Mouse (Mus musculus) embryonic facial prominence, embryonic 15.5 days (tissue): ENCODE data around the gene Enpp1. TPM values are rescaled to one million over a fixed set of nuclear protein-coding genes. Genes with fewer than 3 reads are reported as not detected.
"Not testable (repeated sequence)": the region's sequence is repeated elsewhere in the genome, so short reads cannot be mapped to it uniquely, and the experiment has no call there.

Experiments
- ATAC-seq: fragments of 200-750 bp; cut with Nextera tagmentation; 2 replicates; pipeline ENCODE4 v1.8.0; 2017; ENCODE audit warnings: low read depth, moderate TSS enrichment; ENCODE audit not compliant: insufficient number of reproducible peaks, low FRiP score, low TSS enrichment
- H3K27ac ChIP-seq: fragments of 300-500 bp; sonication (generic); replicated peaks from 2 replicates; pipeline ENCODE4 v1.5.1; 2015; ENCODE audit warnings: mild to moderate bottlenecking, inconsistent platforms
- H3K27me3 ChIP-seq: fragments of 300-500 bp; sonication (generic); 2 replicates; pipeline ENCODE4 v1.6.1; 2015; ENCODE audit warnings: inconsistent platforms
- H3K36me3 ChIP-seq: fragments of 300-500 bp; sonication (generic); 2 replicates; pipeline ENCODE4 v1.6.1; 2015; ENCODE audit warnings: mild to moderate bottlenecking, inconsistent platforms
- H3K4me1 ChIP-seq: fragments of 300-500 bp; sonication (generic); 2 replicates; pipeline ENCODE4 v1.6.1; 2015; ENCODE audit warnings: inconsistent platforms
- H3K4me2 ChIP-seq: fragments of 300-500 bp; sonication (generic); replicated peaks from 2 replicates; pipeline ENCODE4 v1.6.1; 2015; ENCODE audit warnings: mild to moderate bottlenecking, inconsistent platforms
- H3K4me3 ChIP-seq: fragments of 300-500 bp; sonication (generic); replicated peaks from 2 replicates; pipeline ENCODE4 v1.5.1; 2015; ENCODE audit warnings: mild to moderate bottlenecking, inconsistent platforms
- H3K9ac ChIP-seq: fragments of 300-500 bp; sonication (generic); 2 replicates; pipeline ENCODE4 v1.6.1; 2015; ENCODE audit warnings: inconsistent platforms
- H3K9me3 ChIP-seq: fragments of 300-500 bp; sonication (generic); replicated peaks from 2 replicates; pipeline ENCODE4 v1.6.1; 2016; ENCODE audit warnings: inconsistent platforms
- WGBS: fragments of 180-500 bp; shearing (Covaris S2); methylation state at CpG from one replicate; pipeline ENCODE4 v1.1.7; 2015; 5-methylcytosine and 5-hydroxymethylcytosine counted together
- polyA plus RNA-seq: library from polyadenylated mRNA; unstranded; fragments of >200 nt; fragmentation: Nextera tagmentation; extraction: Ambion mirVana; gene quantifications from 2 replicates; pipeline ENCODE4 v1.2.1, GENCODE M21; 2015

The Enpp1 gene
- polyA plus RNA-seq, 1 experiment from 2014 or later: 7.5 TPM

DNA sequence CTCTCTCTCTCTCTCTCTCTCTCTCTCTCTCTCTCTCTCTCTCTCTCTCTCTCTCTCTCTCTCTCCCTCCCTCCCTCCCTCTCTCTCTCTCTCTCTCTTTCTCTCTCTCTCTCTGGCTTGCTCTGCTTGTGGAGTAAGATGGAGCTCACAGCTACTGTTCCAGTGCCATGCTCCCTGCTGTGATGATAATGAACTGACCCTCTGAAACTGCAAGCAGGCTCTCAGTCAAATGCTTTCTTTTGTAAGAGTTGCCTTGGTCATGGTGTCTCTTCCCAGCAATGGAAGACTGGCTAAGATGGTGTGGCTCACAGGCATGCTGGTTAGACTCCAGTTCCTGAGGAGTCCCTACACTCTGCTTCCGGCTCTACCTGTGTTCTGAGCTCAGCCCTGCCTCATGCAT lies 95.4 kb downstream of the Enpp1 start:
- not testable (repeated sequence) for H3K9me3 ChIP-seq, H3K36me3 ChIP-seq, H3K4me3 ChIP-seq, H3K4me2 ChIP-seq, H3K9ac ChIP-seq, H3K4me1 ChIP-seq, H3K27ac ChIP-seq, ATAC-seq, H3K27me3 ChIP-seq
- WGBS: 91% methylated on average over 1 of the region's 1 CpGs

DNA sequence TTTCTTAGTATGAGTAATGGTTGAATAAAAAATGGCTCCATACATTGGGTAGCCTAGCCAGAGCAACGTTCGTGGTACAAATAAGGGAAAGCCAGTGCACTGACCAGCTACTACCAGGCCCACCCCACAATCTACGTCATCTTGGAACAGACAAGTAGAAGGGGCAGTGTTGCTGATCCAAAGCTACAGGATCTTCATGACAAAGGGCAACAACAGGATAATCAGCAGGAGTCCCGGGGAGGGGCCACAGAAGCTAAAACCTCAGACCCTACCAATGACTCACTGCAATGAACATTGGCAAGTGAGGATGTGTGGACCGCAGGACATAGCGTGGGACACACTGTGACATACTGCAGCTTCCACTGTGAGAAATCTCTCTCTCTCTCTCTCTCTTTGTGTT lies 96.2 kb downstream of the Enpp1 start:
- Histone ChIP-seq H3K4me3 (no peak overlapping the region), H3K36me3 (no peaks in the 10 kb centered on the region), H3K9me3 (no peaks in the 10 kb centered on the region), H3K4me2 (no peak overlapping the region), H3K9ac (no peak overlapping the region), H3K4me1 (no peaks in the 10 kb centered on the region), H3K27me3 (no peaks in the 10 kb centered on the region), H3K27ac (no peak overlapping the region)
- WGBS: 86% methylated on average over 6 of the region's 6 CpGs
- no peak for ATAC-seq

DNA sequence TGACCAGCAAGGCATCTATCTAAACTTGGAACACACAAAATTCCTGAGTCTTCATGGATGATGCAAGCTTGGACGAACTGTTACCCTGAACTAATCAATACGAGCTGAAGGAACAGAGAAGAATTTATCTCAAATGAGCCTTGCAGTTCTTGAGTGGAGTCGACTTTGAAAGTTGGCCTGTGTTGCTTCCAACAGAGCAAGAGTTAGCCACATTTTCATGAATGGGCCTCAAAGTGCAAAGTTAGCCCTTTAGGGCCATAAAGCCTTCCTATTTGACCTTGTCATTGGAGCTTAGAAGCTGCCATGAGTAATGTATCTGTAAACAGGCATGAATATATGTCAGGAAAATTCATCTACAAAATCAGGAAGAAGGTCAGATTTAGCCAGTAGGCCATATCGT lies 97.2 kb downstream of the Enpp1 start:
- ATAC-seq: no peak
- Histone ChIP-seq H3K27me3 (no peaks in the 10 kb centered on the region), H3K4me2 (no peak overlapping the region), H3K36me3 (no peaks in the 10 kb centered on the region), H3K9me3 (no peaks in the 10 kb centered on the region), H3K9ac (no peak overlapping the region), H3K4me1 (no peaks in the 10 kb centered on the region), H3K27ac (no peak overlapping the region), H3K4me3 (no peak overlapping the region)
- WGBS: 87% methylated on average over 4 of the region's 4 CpGs

DNA sequence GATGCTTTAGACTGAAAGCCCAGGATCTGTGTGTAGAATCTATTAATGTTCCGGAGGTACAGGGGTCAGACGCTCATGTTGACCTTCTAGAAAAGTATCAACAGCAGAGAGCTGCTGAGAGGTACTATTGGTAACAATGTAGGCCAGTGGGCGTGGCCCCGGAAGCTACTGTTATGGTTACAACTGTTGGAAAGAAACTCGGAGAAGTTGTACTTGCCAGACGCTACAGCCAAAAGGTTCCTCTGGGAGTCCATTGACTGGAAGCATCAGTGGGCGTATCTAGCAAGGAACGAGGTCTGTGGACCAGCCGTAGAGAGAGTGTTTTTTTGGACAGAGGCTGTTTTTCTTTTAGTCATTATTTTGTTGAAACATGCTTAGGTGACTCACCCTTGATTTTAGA lies 102.2 kb downstream of the Enpp1 start:
- no peaks in the 10 kb centered on the region for H3K9me3 ChIP-seq
- 77% methylated on average over 9 of the region's 9 CpGs for WGBS
- H3K27ac ChIP-seq: no peak overlapping the region
- H3K9ac ChIP-seq: no peak overlapping the region
- H3K27me3 ChIP-seq: no peaks in the 10 kb centered on the region
- no peak overlapping the region for H3K4me3 ChIP-seq
- no peaks in the 10 kb centered on the region for H3K4me1 ChIP-seq
- no peak for ATAC-seq
- H3K4me2 ChIP-seq: no peak overlapping the region
- no peaks in the 10 kb centered on the region for H3K36me3 ChIP-seq

DNA sequence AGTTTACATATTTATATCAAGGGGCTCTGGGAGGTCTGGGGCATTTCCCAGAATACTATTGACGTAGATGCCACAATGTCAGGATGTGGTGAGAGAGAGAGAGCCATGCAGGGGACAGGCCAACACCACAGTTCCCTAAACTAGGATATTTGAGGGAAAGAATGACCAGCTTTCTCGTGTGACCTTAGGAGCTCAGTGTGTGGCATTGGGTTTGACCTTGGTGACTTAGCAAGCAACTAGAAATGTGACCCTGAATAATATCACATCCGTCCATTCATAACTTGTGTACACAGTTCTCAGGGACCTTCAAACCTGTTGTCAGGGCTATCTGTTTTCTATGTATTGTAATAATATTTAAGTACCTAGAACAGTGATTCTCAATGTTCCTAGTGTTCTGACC lies 102.8 kb downstream of the Enpp1 start:
- Histone ChIP-seq H3K9ac (no peak overlapping the region), H3K4me1 (no peaks in the 10 kb centered on the region), H3K36me3 (no peaks in the 10 kb centered on the region), H3K4me2 (no peak overlapping the region), H3K27ac (no peak overlapping the region), H3K27me3 (no peaks in the 10 kb centered on the region), H3K4me3 (no peak overlapping the region), H3K9me3 (no peaks in the 10 kb centered on the region)
- ATAC-seq: no peak
- WGBS: 82% methylated on average over 3 of the region's 3 CpGs

DNA sequence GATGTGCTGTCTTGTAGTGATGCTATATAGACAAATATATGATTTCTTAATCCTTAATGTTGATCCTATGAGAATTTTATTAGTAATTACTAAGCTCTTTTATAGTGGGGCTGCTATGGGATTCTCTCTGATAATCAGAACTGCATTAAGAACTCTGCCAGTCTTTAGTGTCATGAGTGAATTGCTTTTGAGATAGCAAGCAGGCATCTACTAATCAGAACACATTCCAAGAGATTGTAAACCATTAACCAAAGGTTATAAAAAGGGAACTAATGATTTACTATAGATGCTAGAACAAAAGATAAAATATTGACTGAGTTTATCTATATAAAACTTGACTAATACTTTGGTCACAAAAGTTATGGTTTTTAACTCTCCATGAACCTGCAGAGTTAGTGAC lies 108.2 kb downstream of the Enpp1 start:
- no peaks in the 10 kb centered on the region for H3K9me3 ChIP-seq
- ATAC-seq: no peak
- no peak overlapping the region for H3K4me2 ChIP-seq
- no peak overlapping the region for H3K4me3 ChIP-seq
- no peaks in the 10 kb centered on the region for H3K4me1 ChIP-seq
- H3K36me3 ChIP-seq: no peaks in the 10 kb centered on the region
- H3K27ac ChIP-seq: no peak overlapping the region
- H3K27me3 ChIP-seq: no peaks in the 10 kb centered on the region
- no peak overlapping the region for H3K9ac ChIP-seq

DNA sequence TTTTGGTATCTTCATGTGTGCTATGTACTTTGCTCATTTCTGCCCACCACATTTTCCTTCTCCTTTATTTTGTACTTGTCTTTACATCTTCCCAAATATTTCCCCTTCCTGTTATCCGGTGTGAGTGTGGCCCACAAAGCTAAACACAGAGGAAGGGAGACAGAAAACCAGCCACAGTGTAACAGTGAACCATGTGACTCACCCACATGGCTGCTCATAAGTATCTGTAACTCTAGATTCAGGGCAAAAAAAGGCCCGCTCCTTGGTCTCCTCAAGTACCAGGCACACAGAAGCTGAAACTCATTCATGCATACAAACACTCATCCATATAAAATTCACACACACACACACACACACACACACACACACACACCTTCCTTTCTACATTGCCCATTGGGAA lies 108.9 kb downstream of the Enpp1 start:
- Histone ChIP-seq H3K27me3 (no peaks in the 10 kb centered on the region), H3K27ac (no peak overlapping the region), H3K36me3 (no peaks in the 10 kb centered on the region), H3K4me2 (no peak overlapping the region), H3K9me3 (no peaks in the 10 kb centered on the region), H3K4me3 (no peak overlapping the region), H3K9ac (no peak overlapping the region), H3K4me1 (no peaks in the 10 kb centered on the region)
- WGBS: 61% methylated on average over 2 of the region's 2 CpGs
- ATAC-seq: no peak

DNA sequence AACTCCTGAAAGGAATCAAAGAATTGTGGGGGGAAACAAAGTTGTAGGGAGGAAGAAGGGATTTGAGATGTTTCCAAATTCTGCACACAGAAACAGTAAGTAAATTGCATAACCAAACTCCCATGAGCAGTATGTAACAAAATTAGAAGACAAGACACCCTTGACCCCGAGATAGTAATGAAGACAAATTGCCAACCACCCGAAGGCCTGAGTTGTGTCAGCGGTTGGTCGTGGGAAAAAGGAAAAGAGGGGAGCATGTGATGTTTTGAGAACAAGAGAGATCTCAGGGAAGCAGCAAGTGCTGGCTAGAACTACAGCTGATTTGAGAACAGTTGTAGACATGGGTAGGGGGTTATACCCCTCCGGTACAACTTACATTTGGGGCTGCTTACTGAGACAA lies 112.2 kb downstream of the Enpp1 start:
- no peaks in the 10 kb centered on the region for H3K36me3 ChIP-seq
- H3K9me3 ChIP-seq: no peaks in the 10 kb centered on the region
- 72% methylated on average over 5 of the region's 5 CpGs for WGBS
- no peak overlapping the region for H3K4me3 ChIP-seq
- peaks cover 8% of the 10 kb centered on the region for H3K4me1 ChIP-seq
- no peaks in the 10 kb centered on the region for H3K27me3 ChIP-seq
- no peak overlapping the region for H3K4me2 ChIP-seq
- no peak overlapping the region for H3K9ac ChIP-seq
- no peak for ATAC-seq
- H3K27ac ChIP-seq: no peak overlapping the region

DNA sequence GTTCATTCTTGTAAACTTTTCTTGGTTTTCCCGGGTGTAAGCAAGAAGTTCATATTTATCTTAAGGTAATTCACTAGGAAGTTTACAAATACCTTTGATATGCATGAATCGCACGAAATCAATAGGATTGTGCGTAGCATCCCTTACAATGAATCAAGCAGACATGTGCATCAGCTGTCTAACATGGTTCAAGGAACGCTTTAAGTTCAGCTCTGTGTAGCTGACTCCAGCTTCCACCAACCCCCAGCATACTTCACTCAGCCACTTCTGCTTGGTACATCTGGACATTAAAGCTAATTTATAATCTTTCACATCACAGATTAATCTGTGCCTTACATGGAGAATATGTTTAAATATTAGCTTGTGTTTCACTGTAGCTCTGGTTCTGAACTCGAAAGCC lies 113.3 kb downstream of the Enpp1 start:
- no peak overlapping the region for H3K9ac ChIP-seq
- no peaks in the 10 kb centered on the region for H3K27me3 ChIP-seq
- no peak overlapping the region for H3K4me3 ChIP-seq
- peaks cover 15% of the 10 kb centered on the region for H3K4me1 ChIP-seq
- H3K27ac ChIP-seq: no peak overlapping the region
- WGBS: 80% methylated on average over 6 of the region's 6 CpGs
- H3K36me3 ChIP-seq: no peaks in the 10 kb centered on the region
- ATAC-seq: no peak
- H3K9me3 ChIP-seq: no peaks in the 10 kb centered on the region
- H3K4me2 ChIP-seq: no peak overlapping the region

DNA sequence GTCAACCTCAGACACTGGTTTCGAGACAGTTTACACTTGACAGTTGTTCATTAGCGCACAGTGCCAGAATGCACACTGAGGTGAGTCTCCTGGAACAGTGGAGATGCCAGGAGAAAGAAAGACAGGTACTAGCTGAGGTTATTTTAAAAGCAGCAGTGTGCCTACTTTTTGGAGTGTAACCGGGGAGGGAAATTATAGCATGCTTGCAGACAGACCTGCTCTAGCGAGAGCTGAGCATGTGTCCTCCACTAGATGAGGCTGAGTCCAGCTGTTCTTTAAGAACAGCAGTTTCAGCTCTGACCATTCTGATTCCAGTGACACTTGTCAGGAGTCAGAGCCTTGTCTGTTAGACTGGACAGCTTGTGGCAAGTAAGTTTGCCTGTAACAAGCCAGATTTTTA lies 114.2 kb downstream of the Enpp1 start:
- Histone ChIP-seq H3K27me3 (no peaks in the 10 kb centered on the region), H3K4me3 (peak overlapping the region; percentile 66), H3K9me3 (no peaks in the 10 kb centered on the region), H3K36me3 (no peaks in the 10 kb centered on the region), H3K4me2 (peak overlapping the region; percentile 71), H3K9ac (no peak overlapping the region), H3K4me1 (peaks cover 18% of the 10 kb centered on the region), H3K27ac (peak overlapping the region; percentile 95)
- no peak for ATAC-seq
- WGBS: 75% methylated on average over 4 of the region's 4 CpGs

DNA sequence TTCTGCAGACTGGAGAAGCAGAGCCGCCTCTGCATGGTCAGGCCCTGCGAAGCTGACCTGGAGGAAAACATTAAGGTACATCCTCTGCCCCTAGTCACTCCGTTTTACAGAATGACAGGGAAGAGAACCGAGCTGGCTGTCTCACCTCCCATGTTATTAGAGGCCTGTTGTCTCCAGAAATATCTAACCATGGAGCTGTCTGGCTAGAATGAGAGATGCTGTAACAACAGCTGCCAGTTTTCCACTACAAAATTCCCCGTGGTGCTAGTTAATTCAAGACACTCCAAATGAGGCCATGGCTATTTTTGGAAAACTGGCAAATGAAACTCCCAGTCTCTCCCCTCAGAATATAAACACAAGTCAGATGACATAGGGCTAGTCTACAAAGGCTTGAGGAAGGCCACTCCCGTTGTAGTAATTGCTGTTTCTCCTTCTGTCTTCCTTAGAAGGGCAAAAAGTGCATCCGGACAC lies 115.1 kb downstream of the Enpp1 start:
- Histone ChIP-seq H3K27me3 (no peaks in the 10 kb centered on the region), H3K9me3 (no peaks in the 10 kb centered on the region), H3K4me3 (peak overlapping the region; percentile 66), H3K4me2 (peak overlapping the region; percentile 71), H3K36me3 (no peaks in the 10 kb centered on the region), H3K27ac (peak overlapping the region; percentile 95), H3K9ac (no peak overlapping the region), H3K4me1 (peaks cover 22% of the 10 kb centered on the region)
- ATAC-seq: no peak
- WGBS: 43% methylated on average over 7 of the region's 7 CpGs

DNA sequence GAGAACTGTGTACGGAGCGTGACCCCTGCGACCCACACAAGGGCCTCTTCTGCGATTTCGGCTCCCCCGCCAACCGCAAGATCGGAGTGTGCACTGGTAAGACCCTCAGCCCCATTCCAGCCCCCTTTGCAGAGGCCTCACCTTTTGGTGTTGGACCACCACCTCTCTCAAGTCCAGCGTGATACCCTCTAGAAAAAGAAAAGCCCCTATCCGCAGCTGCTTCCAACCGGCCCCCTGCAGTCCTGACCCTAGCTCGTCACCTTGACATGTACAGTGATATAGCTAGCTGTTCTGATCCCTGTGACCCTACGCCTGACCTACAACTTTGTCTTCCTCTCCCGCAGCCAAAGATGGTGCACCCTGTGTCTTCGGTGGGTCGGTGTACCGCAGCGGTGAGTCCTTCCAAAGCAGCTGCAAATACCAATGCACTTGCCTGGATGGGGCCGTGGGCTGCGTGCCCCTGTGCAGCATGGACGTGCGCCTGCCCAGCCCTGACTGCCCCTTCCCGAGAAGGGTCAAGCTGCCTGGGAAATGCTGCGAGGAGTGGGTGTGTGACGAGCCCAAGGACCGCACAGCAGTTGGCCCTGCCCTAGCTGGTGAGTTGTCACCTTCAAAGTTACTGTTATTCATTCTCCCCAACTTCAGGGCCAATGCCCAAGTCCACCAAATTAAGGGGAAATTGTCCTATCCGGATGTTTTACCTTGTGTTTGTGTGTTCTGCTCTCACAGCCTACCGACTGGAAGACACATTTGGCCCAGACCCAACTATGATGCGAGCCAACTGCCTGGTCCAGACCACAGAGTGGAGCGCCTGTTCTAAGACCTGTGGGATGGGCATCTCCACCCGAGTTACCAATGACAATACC lies 115.7 kb downstream of the Enpp1 start:
- Histone ChIP-seq H3K27me3 (no peaks in the 10 kb centered on the region), H3K4me2 (peak overlapping the region; percentile 71), H3K36me3 (no peaks in the 10 kb centered on the region), H3K9ac (peak overlapping the region; percentile 66), H3K9me3 (no peaks in the 10 kb centered on the region), H3K27ac (peak overlapping the region; percentile 95), H3K4me3 (peak overlapping the region; percentile 66), H3K4me1 (peaks cover 29% of the 10 kb centered on the region)
- WGBS: 21% methylated on average over 31 of the region's 31 CpGs
- no peak for ATAC-seq
